Mouse (Mus musculus): ENCODE data around the gene Acox2.

DNA sequence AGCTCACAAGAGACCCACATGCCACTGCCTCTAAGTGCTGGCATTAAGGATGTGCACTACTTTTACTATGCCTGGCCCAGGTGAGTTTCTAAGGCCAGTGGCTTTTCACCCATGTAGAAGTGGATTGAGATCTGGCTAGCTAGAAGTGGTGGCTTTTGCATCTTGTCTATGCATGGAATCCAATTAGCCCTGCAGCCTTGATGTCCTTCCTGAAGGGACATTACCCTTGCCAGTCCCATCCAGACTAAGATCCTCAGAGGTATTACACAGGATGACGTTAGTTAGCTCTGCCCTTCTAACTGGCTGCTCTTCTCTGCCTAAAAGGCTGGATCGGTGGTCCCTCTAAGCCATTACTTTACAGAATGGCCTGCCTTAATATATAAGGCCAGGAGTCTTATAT is 46.2 kb downstream of the Acox2 start:
- TF ChIP-seq FOSL1 (IDR thresholded peaks at IDR 0.05; ENCODE audit: insufficient read depth, low read length, poor library complexity, severe bottlenecking) (no peak), CTCF (IDR thresholded peaks at IDR 0.05; ENCODE audit: control insufficient read depth, insufficient read depth, insufficient read length) (no peak), USF1 (IDR thresholded peaks at IDR 0.05; ENCODE audit: low read depth) (no peak), MYOD1 (IDR thresholded peaks at IDR 0.05; ENCODE audit: control insufficient read depth, insufficient read length, low read depth) (no peak), MYOG (IDR thresholded peaks at IDR 0.05; ENCODE audit: control insufficient read depth, extremely low read depth, insufficient read length) (no peak), MAX (IDR thresholded peaks at IDR 0.05) (no peak)
